Mouse (Mus musculus): Measurements from ENCODE around the gene Ubald1. TPM values are rescaled to one million over a fixed set of nuclear protein-coding genes. Genes with fewer than 3 reads are reported as not detected.

Gene Ubald1
- total and polyA plus RNA-seq, 3 experiments, result 9.6 to 53.7 (median 11.6) TPM

GRCm38 (mm10) chr16:4890201-4890709 lies 10.1 kb upstream of the Ubald1 start:
- peaks cover 0 to 3% of the 10 kb centered on the region in 2 experiments for H3K36me3 ChIP-seq (replicated peaks in 1 of 2; ENCODE audit: control insufficient read depth in 1 of 2, insufficient read depth in 1 of 2, low read length in 1 of 2)
- no peak overlapping the region for H3K4me3 ChIP-seq (replicated peaks in 1 of 3; ENCODE audit: low read depth in 2 of 3, low read length in 2 of 3, poor library complexity in 1 of 3)
- dilution Hi-C loops (cut with MboI; ENCODE audit: extremely low pct_ligation_motif_present, extremely low pct_unique_long_range_greater_than_20kb, low sequenced_read_pairs) (no loop called here), in situ Hi-C loops (cut with MboI; ENCODE audit: low pct_ligation_motif_present, low pct_unique_long_range_greater_than_20kb, low sequenced_read_pairs) (no loop called here)
- peaks cover 4 to 34% of the 10 kb centered on the region in 2 experiments for H3K4me1 ChIP-seq (ENCODE audit: control insufficient read depth in 1 of 2, insufficient read depth in 2 of 2)
- H3K27ac ChIP-seq (ENCODE audit: insufficient read depth, low read depth), result no peak overlapping the region
- no peak for DNase-seq (ENCODE audit: extremely low read depth)
- no peaks in the 10 kb centered on the region for H3K27me3 ChIP-seq (replicated peaks)
- H3K79me2 ChIP-seq (replicated peaks; ENCODE audit: control insufficient read depth, extremely low read depth, insufficient read depth, poor library complexity, severe bottlenecking), result peaks cover 2% of the 10 kb centered on the region; the same call in 1 of the 2 replicates
- H3K4me2 ChIP-seq (ENCODE audit: insufficient read depth, low read depth, poor library complexity, severe bottlenecking), result no peak overlapping the region
- no peak for TF ChIP-seq NELFE (IDR thresholded peaks at IDR 0.05; ENCODE audit: low read depth, low read length)
- TF ChIP-seq JUND (conservative IDR thresholded peaks at IDR 0.05; ENCODE audit: low read depth, low read length), result no peak
- TF ChIP-seq NRF1 (IDR thresholded peaks at IDR 0.05; ENCODE audit: low read depth, low read length), result no peak
- no peak overlapping the region for H3K9ac ChIP-seq (ENCODE audit: insufficient read depth, low read depth)
- H3K9me3 ChIP-seq (replicated peaks; ENCODE audit: low read length), result no peaks in the 10 kb centered on the region

- Histone ChIP-seq H3K4me3 (replicated peaks in 1 of 3; ENCODE audit: low read depth in 2 of 3, low read length in 2 of 3, poor library complexity in 1 of 3) (peak overlapping the region; percentile 64 to 81 (median 79)), H3K79me2 (replicated peaks; ENCODE audit: control insufficient read depth, extremely low read depth, insufficient read depth, poor library complexity, severe bottlenecking) (peaks cover 2% of the 10 kb centered on the region; the same call in 1 of the 2 replicates), H3K4me1 (ENCODE audit: control insufficient read depth in 1 of 2, insufficient read depth in 2 of 2) (peaks cover 9 to 32% of the 10 kb centered on the region in 2 experiments), H3K27ac (ENCODE audit: insufficient read depth, low read depth) (no peak overlapping the region), H3K4me2 (ENCODE audit: insufficient read depth, low read depth, poor library complexity, severe bottlenecking) (peak overlapping the region; percentile 44), H3K9me3 (replicated peaks; ENCODE audit: low read length) (no peaks in the 10 kb centered on the region), H3K9ac (ENCODE audit: insufficient read depth, low read depth) (peak overlapping the region; percentile 76), H3K27me3 (replicated peaks) (no peaks in the 10 kb centered on the region), H3K36me3 (replicated peaks in 1 of 2; ENCODE audit: control insufficient read depth in 1 of 2, insufficient read depth in 1 of 2, low read length in 1 of 2) (no peaks in the 10 kb centered on the region)
- in situ Hi-C loops (cut with MboI; ENCODE audit: low pct_ligation_motif_present, low pct_unique_long_range_greater_than_20kb, low sequenced_read_pairs) (no loop called here), dilution Hi-C loops (cut with MboI; ENCODE audit: extremely low pct_ligation_motif_present, extremely low pct_unique_long_range_greater_than_20kb, low sequenced_read_pairs) (no loop called here)
- DNase-seq (ENCODE audit: extremely low read depth), result no peak
- TF ChIP-seq UBTF (IDR thresholded peaks at IDR 0.05; ENCODE audit: low read depth, low read length), result no peak
- no peak for TF ChIP-seq TBP (conservative IDR thresholded peaks at IDR 0.05; ENCODE audit: low read depth, low read length)
- TF ChIP-seq RAD21 (IDR thresholded peaks at IDR 0.05; ENCODE audit: low read depth, low read length), result no peak
- TF ChIP-seq POLR2AphosphoS2 (IDR thresholded peaks at IDR 0.05; ENCODE audit: low read depth, low read length), result no peak
- TF ChIP-seq ZKSCAN1 (IDR thresholded peaks at IDR 0.05; ENCODE audit: borderline replicate concordance, low read depth, low read length), result no peak
- TF ChIP-seq POLR2A (IDR thresholded peaks at IDR 0.05; ENCODE audit: low read depth, low read length), result no peak
- no peak for TF ChIP-seq ZNF384 (IDR thresholded peaks at IDR 0.05; ENCODE audit: low read depth, low read length)
These were observed 6.5 kb upstream of the Ubald1 start for GRCm38 (mm10) chr16:4886690-4887020.

GRCm38 (mm10) chr16:4885760-4886689 lies 5.9 kb upstream of the Ubald1 start, which contains the start of gene Mgrn1:
Mgrn1 (plus strand) TSS chr16:4886249.
- Histone ChIP-seq H3K4me1 (ENCODE audit: control insufficient read depth in 1 of 2, insufficient read depth in 2 of 2) (peaks cover 12 to 38% of the 10 kb centered on the region in 2 experiments), H3K27ac (ENCODE audit: insufficient read depth, low read depth) (no peak within 1 kb of the TSS), H3K9me3 (replicated peaks; ENCODE audit: low read length) (no peaks in the 10 kb centered on the region), H3K9ac (ENCODE audit: insufficient read depth, low read depth) (peak within 1 kb of the TSS; percentile 76), H3K4me2 (ENCODE audit: insufficient read depth, low read depth, poor library complexity, severe bottlenecking) (peak within 1 kb of the TSS; percentile 53), H3K79me2 (replicated peaks; ENCODE audit: control insufficient read depth, extremely low read depth, insufficient read depth, poor library complexity, severe bottlenecking) (peaks cover 2% of the 10 kb centered on the region; the same call in 1 of the 2 replicates), H3K4me3 (replicated peaks in 1 of 3; ENCODE audit: low read depth in 2 of 3, low read length in 2 of 3, poor library complexity in 1 of 3) (peak within 1 kb of the TSS; percentile 64 to 81 (median 79)), H3K36me3 (replicated peaks in 1 of 2; ENCODE audit: control insufficient read depth in 1 of 2, insufficient read depth in 1 of 2, low read length in 1 of 2) (no peaks in the 10 kb centered on the region), H3K27me3 (replicated peaks) (no peaks in the 10 kb centered on the region)
- dilution Hi-C loops (cut with MboI; ENCODE audit: extremely low pct_ligation_motif_present, extremely low pct_unique_long_range_greater_than_20kb, low sequenced_read_pairs), result no loop called here
- in situ Hi-C loops (cut with MboI; ENCODE audit: low pct_ligation_motif_present, low pct_unique_long_range_greater_than_20kb, low sequenced_read_pairs), result no loop called here
- DNase-seq (ENCODE audit: extremely low read depth), result peak; percentile 82
- TF ChIP-seq E2F4 (IDR thresholded peaks at IDR 0.05; ENCODE audit: insufficient replicate concordance, low read depth, low read length), result no peak
- TF ChIP-seq MXI1 (IDR thresholded peaks at IDR 0.05; ENCODE audit: low read depth, low read length), result peak; percentile 80
- no peak for TF ChIP-seq TBP (conservative IDR thresholded peaks at IDR 0.05; ENCODE audit: low read depth, low read length)
- TF ChIP-seq KAT2A (IDR thresholded peaks at IDR 0.05; ENCODE audit: insufficient replicate concordance, low read length), result 0 out of 2 replicates have a peak, but pooled peaks have one; percentile 21
- no peak for TF ChIP-seq JUN (IDR thresholded peaks at IDR 0.05; ENCODE audit: insufficient read depth, low read depth, low read length)
- peak; percentile 98 for TF ChIP-seq CHD1 (IDR thresholded peaks at IDR 0.05; ENCODE audit: low read depth, low read length)
- no peak for TF ChIP-seq ZNF384 (IDR thresholded peaks at IDR 0.05; ENCODE audit: low read depth, low read length)
- TF ChIP-seq ZKSCAN1 (IDR thresholded peaks at IDR 0.05; ENCODE audit: borderline replicate concordance, low read depth, low read length), result no peak
- TF ChIP-seq ZC3H11A (IDR thresholded peaks at IDR 0.05; ENCODE audit: low read depth, low read length), result no peak
- TF ChIP-seq BHLHE40 (IDR thresholded peaks at IDR 0.05; ENCODE audit: low read depth, low read length), result peak; percentile 98
- no peak for TF ChIP-seq USF2 (conservative IDR thresholded peaks at IDR 0.05; ENCODE audit: low read depth, low read length)
- peak; percentile 11; the same call in 1 of the 2 replicates for TF ChIP-seq ELF1 (IDR thresholded peaks at IDR 0.05; ENCODE audit: low read depth, low read length)
- no peak for TF ChIP-seq GABPA (IDR thresholded peaks at IDR 0.05; ENCODE audit: insufficient replicate concordance, low read depth, low read length)
- TF ChIP-seq USF1 (IDR thresholded peaks at IDR 0.05; ENCODE audit: low read depth, low read length), result no peak; the same call in 1 of the 2 replicates
- 0 out of 2 replicates have a peak, but pooled peaks have one; percentile 39 for TF ChIP-seq POLR2AphosphoS2 (IDR thresholded peaks at IDR 0.05; ENCODE audit: low read depth, low read length)
